ENCODE assay signal across 8 mouse cellular contexts in genomic region chr4:129622803-129623535, GRCm38 (mm10). TPM values are rescaled to one million over a fixed set of nuclear protein-coding genes. Genes with fewer than 3 reads are reported as not detected.
DNase-seq lines count a peak whose midpoint lies in the region; ATAC-seq and TF ChIP-seq lines count a peak whose summit lies in the region.

No protein-coding gene starts in this region.

- TF ChIP-seq EP300 in liver, postnatal 0 days (IDR thresholded peaks at IDR 0.05; ENCODE audit: low read depth): no peak

- H3K27ac ChIP-seq in heart, embryonic 13.5 days (replicated peaks): peak overlapping the region; percentile 90
- no peak overlapping the region for H3K27ac ChIP-seq in bone marrow, adult 2 months (ENCODE audit: control insufficient read depth, insufficient read depth, low read depth, low read length, poor library complexity)
- peak overlapping the region; percentile 95 for H3K27ac ChIP-seq in forebrain, embryonic 16.5 days (ENCODE audit: low read length)
- peak overlapping the region; percentile 94 for H3K27ac ChIP-seq in liver, postnatal 0 days (ENCODE audit: low read depth)

- 18% methylated on average over 8 of the region's 8 CpGs for WGBS in heart, embryonic 13.5 days
- 22% methylated on average over 8 of the region's 8 CpGs for WGBS in bone marrow, adult 2 months
- 20% methylated on average over 8 of the region's 8 CpGs for WGBS in forebrain, embryonic 16.5 days
- WGBS in liver, postnatal 0 days (ENCODE audit: insufficient replicate concordance): 24% methylated on average over 8 of the region's 8 CpGs

- H3K27me3 ChIP-seq in heart, embryonic 13.5 days (replicated peaks): no peaks in the 10 kb centered on the region
- H3K27me3 ChIP-seq in forebrain, embryonic 16.5 days (replicated peaks; ENCODE audit: control insufficient read depth, insufficient read depth, low read length): no peaks in the 10 kb centered on the region
- no peaks in the 10 kb centered on the region for H3K27me3 ChIP-seq in liver, postnatal 0 days (ENCODE audit: insufficient read depth, low read length)

- H3K4me1 ChIP-seq in heart, embryonic 13.5 days: peaks cover 45% of the 10 kb centered on the region
- H3K4me1 ChIP-seq in bone marrow, adult 2 months (ENCODE audit: control insufficient read depth, insufficient read depth, low read length): peaks cover 5% of the 10 kb centered on the region; the same call in 1 of the 2 replicates
- peaks cover 45% of the 10 kb centered on the region for H3K4me1 ChIP-seq in forebrain, embryonic 16.5 days (replicated peaks; ENCODE audit: control insufficient read depth, insufficient read depth, low read length)
- peaks cover 33% of the 10 kb centered on the region for H3K4me1 ChIP-seq in liver, postnatal 0 days (ENCODE audit: insufficient read depth)

- no peaks in the 10 kb centered on the region for H3K9me3 ChIP-seq in heart, embryonic 13.5 days
- H3K9me3 ChIP-seq in forebrain, embryonic 16.5 days (ENCODE audit: control insufficient read depth, low read length): no peaks in the 10 kb centered on the region
- H3K9me3 ChIP-seq in liver, postnatal 0 days (ENCODE audit: low read length): no peaks in the 10 kb centered on the region

- peak overlapping the region; percentile 78 for H3K4me3 ChIP-seq in heart, embryonic 13.5 days
- peak overlapping the region; percentile 78 for H3K4me3 ChIP-seq in bone marrow, adult 2 months (replicated peaks; ENCODE audit: control insufficient read depth, low read depth, low read length)
- H3K4me3 ChIP-seq in forebrain, embryonic 16.5 days (replicated peaks; ENCODE audit: low read length): peak overlapping the region; percentile 62
- peak overlapping the region; percentile 66 for H3K4me3 ChIP-seq in liver, postnatal 0 days (ENCODE audit: low read depth, low read length)

- no peak for ATAC-seq in heart, embryonic 13.5 days (ENCODE audit: extremely low read depth, insufficient number of reproducible peaks, low FRiP score, low TSS enrichment)
- ATAC-seq in forebrain, embryonic 16.5 days: no peak
- ATAC-seq in liver, postnatal 0 days: no peak

- intact Hi-C loops in heart, postnatal 14 days (cut with DNase I): no loop called here

- peak overlapping the region; percentile 88 for H3K4me2 ChIP-seq in heart, embryonic 13.5 days
- peak overlapping the region; percentile 79 for H3K4me2 ChIP-seq in forebrain, embryonic 16.5 days (ENCODE audit: low read length)
- H3K4me2 ChIP-seq in liver, postnatal 0 days (ENCODE audit: low read depth, low read length): peak overlapping the region; percentile 93

- TF ChIP-seq CTCF in bone marrow, adult 2 months (IDR thresholded peaks at IDR 0.05; ENCODE audit: control insufficient read depth, insufficient read depth, low read length): no peak
- TF ChIP-seq CTCF in liver, postnatal 0 days (IDR thresholded peaks at IDR 0.05; ENCODE audit: low read depth): no peak

- no peak for DNase-seq in heart, postnatal 14 days
- DNase-seq in liver, postnatal 0 days: no peak
- DNase-seq in frontal cortex, adult 2 months (ENCODE audit: extremely low spot score in 1 of 2, low spot score in 1 of 2): no peak
- no peak for DNase-seq in T-cell, adult 2 months (ENCODE audit: low spot score)
- no peak for DNase-seq in thymus, postnatal 4 days

- no peak for TF ChIP-seq POLR2A in bone marrow, adult 2 months (IDR thresholded peaks at IDR 0.05; ENCODE audit: borderline replicate concordance, control insufficient read depth, low read depth, low read length)

- H3K36me3 ChIP-seq in heart, embryonic 13.5 days: peaks cover 22% of the 10 kb centered on the region
- peaks cover 11% of the 10 kb centered on the region; the same call in 1 of the 2 replicates for H3K36me3 ChIP-seq in forebrain, embryonic 16.5 days (ENCODE audit: control insufficient read depth, insufficient read depth)
- H3K36me3 ChIP-seq in liver, postnatal 0 days (replicated peaks; ENCODE audit: insufficient read depth, low read length): peaks cover 16% of the 10 kb centered on the region

- H3K9ac ChIP-seq in heart, embryonic 13.5 days: peak overlapping the region; percentile 92
- peak overlapping the region; percentile 72 for H3K9ac ChIP-seq in forebrain, embryonic 16.5 days (replicated peaks; ENCODE audit: low read depth, low read length)
- peak overlapping the region; percentile 84 for H3K9ac ChIP-seq in liver, postnatal 0 days (replicated peaks)

RNA-seq across cellular contexts. Expression of gene Ccdc28b, which starts 0.8 kb away (rescaled TPM):
- 41.1 and 46.1 TPM in 2 replicates for polyA plus RNA-seq in heart, embryonic 13.5 days (2015; fragmentation: Nextera tagmentation; extraction: Ambion mirVana)
- total RNA-seq in heart, postnatal 14 days (2021): 10 to 100 TPM; 40.7 to 46.5 TPM
- 42.2 and 75.8 TPM in 2 replicates for polyA plus RNA-seq in bone marrow, adult 2 months (2011; ENCODE audit: insufficient read depth, insufficient read length, low replicate concordance, missing spikeins)
- polyA plus RNA-seq in forebrain, embryonic 16.5 days (2015; fragmentation: Nextera tagmentation; extraction: Ambion mirVana): 109 and 133 TPM in 2 replicates
- polyA plus RNA-seq in liver, postnatal 0 days (2015; fragmentation: Nextera tagmentation; extraction: Ambion mirVana): 13.1 and 15.7 TPM in 2 replicates
- polyA plus RNA-seq in frontal cortex, adult 2 months (2012; rRNA removed): 105 and 107 TPM in 2 replicates

RNA-seq across cellular contexts. Expression of gene Iqcc, which starts 4.1 kb away (rescaled TPM):
- polyA plus RNA-seq in heart, embryonic 13.5 days (2015; fragmentation: Nextera tagmentation; extraction: Ambion mirVana): 20.4 and 23.6 TPM in 2 replicates
- 10 to 100 TPM; 16.3 to 17.6 TPM for total RNA-seq in heart, postnatal 14 days (2021)
- polyA plus RNA-seq in bone marrow, adult 2 months (2011; ENCODE audit: insufficient read depth, insufficient read length, low replicate concordance, missing spikeins): 11.1 and 11.6 TPM in 2 replicates
- 30.7 and 37.0 TPM in 2 replicates for polyA plus RNA-seq in forebrain, embryonic 16.5 days (2015; fragmentation: Nextera tagmentation; extraction: Ambion mirVana)
- 5.2 and 8.2 TPM in 2 replicates for polyA plus RNA-seq in liver, postnatal 0 days (2015; fragmentation: Nextera tagmentation; extraction: Ambion mirVana)
- 32.0 and 34.9 TPM in 2 replicates for polyA plus RNA-seq in frontal cortex, adult 2 months (2012; rRNA removed)

RNA-seq across cellular contexts. Expression of gene Dcdc2b, which starts 8.9 kb away (rescaled TPM):
- 1.3 and 1.6 TPM in 2 replicates for polyA plus RNA-seq in heart, embryonic 13.5 days (2015; fragmentation: Nextera tagmentation; extraction: Ambion mirVana)
- 1 to 10 TPM; 1.2 TPM for total RNA-seq in heart, postnatal 14 days (2021)
- polyA plus RNA-seq in bone marrow, adult 2 months (2011; ENCODE audit: insufficient read depth, insufficient read length, low replicate concordance, missing spikeins): 3.5 and 12.6 TPM in 2 replicates
- polyA plus RNA-seq in forebrain, embryonic 16.5 days (2015; fragmentation: Nextera tagmentation; extraction: Ambion mirVana): 2.6 and 4.0 TPM in 2 replicates
- polyA plus RNA-seq in liver, postnatal 0 days (2015; fragmentation: Nextera tagmentation; extraction: Ambion mirVana): 0.54 and 0.71 TPM in 2 replicates
- 11.6 and 13.7 TPM in 2 replicates for polyA plus RNA-seq in frontal cortex, adult 2 months (2012; rRNA removed)

RNA-seq across cellular contexts. Expression of gene Txlna, which starts 17.9 kb away (rescaled TPM):
- 47.5 and 49.4 TPM in 2 replicates for polyA plus RNA-seq in heart, embryonic 13.5 days (2015; fragmentation: Nextera tagmentation; extraction: Ambion mirVana)
- 10 to 100 TPM; 28.0 to 28.6 TPM for total RNA-seq in heart, postnatal 14 days (2021)
- polyA plus RNA-seq in bone marrow, adult 2 months (2011; ENCODE audit: insufficient read depth, insufficient read length, low replicate concordance, missing spikeins): 22.8 and 43.7 TPM in 2 replicates
- 68.1 and 72.8 TPM in 2 replicates for polyA plus RNA-seq in forebrain, embryonic 16.5 days (2015; fragmentation: Nextera tagmentation; extraction: Ambion mirVana)
- 12.5 and 14.0 TPM in 2 replicates for polyA plus RNA-seq in liver, postnatal 0 days (2015; fragmentation: Nextera tagmentation; extraction: Ambion mirVana)
- polyA plus RNA-seq in frontal cortex, adult 2 months (2012; rRNA removed): 31.9 and 36.2 TPM in 2 replicates

RNA-seq across cellular contexts. Expression of gene Tmem234, which starts 22.5 kb away (rescaled TPM):
- polyA plus RNA-seq in heart, embryonic 13.5 days (2015; fragmentation: Nextera tagmentation; extraction: Ambion mirVana): 160 and 179 TPM in 2 replicates
- 10 to 100 TPM; 46.8 to 51.3 TPM for total RNA-seq in heart, postnatal 14 days (2021)
- 71.2 and 118 TPM in 2 replicates for polyA plus RNA-seq in bone marrow, adult 2 months (2011; ENCODE audit: insufficient read depth, insufficient read length, low replicate concordance, missing spikeins)
- 139 and 164 TPM in 2 replicates for polyA plus RNA-seq in forebrain, embryonic 16.5 days (2015; fragmentation: Nextera tagmentation; extraction: Ambion mirVana)
- 81.7 and 93.9 TPM in 2 replicates for polyA plus RNA-seq in liver, postnatal 0 days (2015; fragmentation: Nextera tagmentation; extraction: Ambion mirVana)
- 139 and 143 TPM in 2 replicates for polyA plus RNA-seq in frontal cortex, adult 2 months (2012; rRNA removed)
